Mouse (Mus musculus) embryonic facial prominence, embryonic 12.5 days (tissue): Measurements from ENCODE around the gene Hist1h4b. TPM values are rescaled to one million over a fixed set of nuclear protein-coding genes. Genes with fewer than 3 reads are reported as not detected.

Experiments used
- ATAC-seq: fragments of 200-750 bp; cut with Nextera tagmentation; 2 replicates; pipeline ENCODE4 v1.8.0; 2017; ENCODE audit not compliant: insufficient number of reproducible peaks, insufficient read depth, low FRiP score, low TSS enrichment
- H3K27ac ChIP-seq: fragments of 300-500 bp; sonication (generic); 2 replicates; pipeline ENCODE4 v1.5.1; 2016; ENCODE audit warnings: mild to moderate bottlenecking
- H3K27me3 ChIP-seq: fragments of 300-500 bp; sonication (generic); 2 replicates; pipeline ENCODE4 v1.6.1; 2016; ENCODE audit warnings: mild to moderate bottlenecking, moderate library complexity
- H3K36me3 ChIP-seq: fragments of 300-500 bp; sonication (generic); 2 replicates; pipeline ENCODE4 v1.6.1; 2016; ENCODE audit warnings: mild to moderate bottlenecking
- H3K4me1 ChIP-seq: fragments of 300-500 bp; sonication (generic); 2 replicates; pipeline ENCODE4 v1.6.1; 2016
- H3K4me2 ChIP-seq: fragments of 300-500 bp; sonication (generic); replicated peaks from 2 replicates; pipeline ENCODE4 v1.6.1; 2016; ENCODE audit warnings: mild to moderate bottlenecking, moderate library complexity
- H3K4me3 ChIP-seq: fragments of 300-500 bp; sonication (generic); 2 replicates; pipeline ENCODE4 v1.5.1; 2016; ENCODE audit warnings: mild to moderate bottlenecking
- H3K9ac ChIP-seq: fragments of 300-500 bp; sonication (generic); 2 replicates; pipeline ENCODE4 v1.6.1; 2016; ENCODE audit warnings: mild to moderate bottlenecking, moderate library complexity
- H3K9me3 ChIP-seq: fragments of 300-500 bp; sonication (generic); 2 replicates; pipeline ENCODE4 v1.6.1; 2016; ENCODE audit warnings: mild to moderate bottlenecking, moderate library complexity
- WGBS: fragments of 180-500 bp; shearing (Covaris S2); methylation state at CpG from one replicate; pipeline ENCODE4 v1.1.7; 2016; 5-methylcytosine and 5-hydroxymethylcytosine counted together
- polyA plus RNA-seq: library from polyadenylated mRNA; unstranded; fragments of >200 nt; fragmentation: Nextera tagmentation; extraction: Ambion mirVana; gene quantifications from 2 replicates; pipeline ENCODE4 v1.2.1, GENCODE M21; 2016

The Hist1h4b gene
- polyA plus RNA-seq, 1 experiment from 2014 or later, result 11.5 TPM

- WGBS, result 93% methylated on average over 9 of the region's 9 CpGs
- H3K4me2 ChIP-seq, result no peak overlapping the region
- no peaks in the 10 kb centered on the region for H3K27me3 ChIP-seq
- H3K27ac ChIP-seq, result no peak overlapping the region
- H3K36me3 ChIP-seq, result no peaks in the 10 kb centered on the region
- no peaks in the 10 kb centered on the region for H3K9me3 ChIP-seq
- no peak overlapping the region for H3K9ac ChIP-seq
- no peaks in the 10 kb centered on the region for H3K4me1 ChIP-seq
- no peak for ATAC-seq
- no peak overlapping the region for H3K4me3 ChIP-seq
Observed at GRCm38 (mm10) chr13:23729192-23729525, 27.7 kb upstream of the Hist1h4b start.

GRCm38 (mm10) chr13:23729706-23730105 lies 27.1 kb upstream of the Hist1h4b start:
- no peak overlapping the region for H3K9ac ChIP-seq
- no peak overlapping the region for H3K4me2 ChIP-seq
- no peaks in the 10 kb centered on the region for H3K4me1 ChIP-seq
- H3K36me3 ChIP-seq, result no peaks in the 10 kb centered on the region
- H3K4me3 ChIP-seq, result no peak overlapping the region
- no peak overlapping the region for H3K27ac ChIP-seq
- 87% methylated on average over 5 of the region's 5 CpGs for WGBS
- H3K9me3 ChIP-seq, result no peaks in the 10 kb centered on the region
- no peak for ATAC-seq
- no peaks in the 10 kb centered on the region for H3K27me3 ChIP-seq

- no peak for ATAC-seq
- H3K9ac ChIP-seq, result no peak overlapping the region
- no peaks in the 10 kb centered on the region for H3K36me3 ChIP-seq
- no peak overlapping the region for H3K27ac ChIP-seq
- no peaks in the 10 kb centered on the region for H3K27me3 ChIP-seq
- 43% methylated on average over 8 of the region's 8 CpGs for WGBS
- no peak overlapping the region for H3K4me2 ChIP-seq
- no peaks in the 10 kb centered on the region for H3K9me3 ChIP-seq
- H3K4me3 ChIP-seq, result no peak overlapping the region
- no peaks in the 10 kb centered on the region for H3K4me1 ChIP-seq
Observed at GRCm38 (mm10) chr13:23730479-23730878, 26.3 kb upstream of the Hist1h4b start.

GRCm38 (mm10) chr13:23732156-23732804 lies 24.5 kb upstream of the Hist1h4b start:
- WGBS, result 24% methylated on average over 8 of the region's 8 CpGs

GRCm38 (mm10) chr13:23737091-23737490 lies 19.7 kb upstream of the Hist1h4b start:
- Histone ChIP-seq H3K9ac (no peak overlapping the region), H3K4me2 (no peak overlapping the region), H3K9me3 (no peaks in the 10 kb centered on the region), H3K27me3 (no peaks in the 10 kb centered on the region), H3K4me1 (peaks cover 8% of the 10 kb centered on the region; the same call in 1 of the 2 replicates), H3K4me3 (no peak overlapping the region), H3K27ac (no peak overlapping the region), H3K36me3 (no peaks in the 10 kb centered on the region)
- no peak for ATAC-seq
- 81% methylated on average over 5 of the region's 5 CpGs for WGBS

More at GRCm38 (mm10) chr13:23732156-23732804, 24.5 kb upstream of the Hist1h4b start:
- Histone ChIP-seq H3K4me3 (no peak overlapping the region), H3K4me1 (no peaks in the 10 kb centered on the region), H3K4me2 (no peak overlapping the region), H3K9ac (no peak overlapping the region), H3K27me3 (no peaks in the 10 kb centered on the region), H3K27ac (no peak overlapping the region), H3K9me3 (no peaks in the 10 kb centered on the region), H3K36me3 (no peaks in the 10 kb centered on the region)
- ATAC-seq, result no peak

- Histone ChIP-seq H3K9ac (peak overlapping the region; percentile 83), H3K4me3 (peak overlapping the region; percentile 62; the same call in 1 of the 2 replicates), H3K36me3 (no peaks in the 10 kb centered on the region), H3K4me2 (peak overlapping the region; percentile 92), H3K4me1 (peaks cover 8% of the 10 kb centered on the region; the same call in 1 of the 2 replicates), H3K9me3 (no peaks in the 10 kb centered on the region), H3K27ac (peak overlapping the region; percentile 99), H3K27me3 (no peaks in the 10 kb centered on the region)
- ATAC-seq, result no peak
- 26% methylated on average over 4 of the region's 4 CpGs for WGBS
Observed at GRCm38 (mm10) chr13:23738041-23738440, 18.8 kb upstream of the Hist1h4b start.

- WGBS, result under 1% methylated on average over 38 of the region's 38 CpGs
- peak; percentile 92 for ATAC-seq
- H3K4me2 ChIP-seq, result peak within 1 kb of the TSS; percentile 92
- H3K9me3 ChIP-seq, result no peaks in the 10 kb centered on the region
- H3K27me3 ChIP-seq, result no peaks in the 10 kb centered on the region
- no peaks in the 10 kb centered on the region for H3K36me3 ChIP-seq
- H3K4me1 ChIP-seq, result peaks cover 8% of the 10 kb centered on the region; the same call in 1 of the 2 replicates
- peak within 1 kb of the TSS; percentile 83 for H3K9ac ChIP-seq
- peak within 1 kb of the TSS; percentile 62 for H3K4me3 ChIP-seq
- peak within 1 kb of the TSS; percentile 99 for H3K27ac ChIP-seq
Observed at GRCm38 (mm10) chr13:23738677-23739068, 18.1 kb upstream of the Hist1h4b start, which contains the start of gene Hist1h1c. TSS of gene Hist1h1c (plus strand) at chr13:23738808.

- Histone ChIP-seq H3K27ac (peak overlapping the region; percentile 99), H3K9ac (peak overlapping the region; percentile 83), H3K4me3 (peak overlapping the region; percentile 62), H3K4me2 (peak overlapping the region; percentile 92), H3K4me1 (peaks cover 9% of the 10 kb centered on the region; the same call in 1 of the 2 replicates), H3K9me3 (no peaks in the 10 kb centered on the region), H3K36me3 (no peaks in the 10 kb centered on the region), H3K27me3 (no peaks in the 10 kb centered on the region)
- WGBS, result under 1% methylated on average over 39 of the region's 39 CpGs
- ATAC-seq, result peak; percentile 90
Observed at GRCm38 (mm10) chr13:23739069-23739921, 17.5 kb upstream of the Hist1h4b start.

GRCm38 (mm10) chr13:23739922-23740252 lies 16.9 kb upstream of the Hist1h4b start:
- peak overlapping the region; percentile 83 for H3K9ac ChIP-seq
- H3K4me3 ChIP-seq, result peak overlapping the region; percentile 62
- peak overlapping the region; percentile 99 for H3K27ac ChIP-seq
- H3K4me2 ChIP-seq, result peak overlapping the region; percentile 92
- WGBS, result 1% methylated on average over 14 of the region's 14 CpGs
- no peak for ATAC-seq
- H3K36me3 ChIP-seq, result no peaks in the 10 kb centered on the region
- H3K4me1 ChIP-seq, result peaks cover 13% of the 10 kb centered on the region; the same call in 1 of the 2 replicates
- H3K9me3 ChIP-seq, result no peaks in the 10 kb centered on the region
- H3K27me3 ChIP-seq, result no peaks in the 10 kb centered on the region

- H3K27ac ChIP-seq, result peak overlapping the region; percentile 99
- no peak for ATAC-seq
- H3K4me3 ChIP-seq, result peak overlapping the region; percentile 62
- peak overlapping the region; percentile 92 for H3K4me2 ChIP-seq
- peak overlapping the region; percentile 83 for H3K9ac ChIP-seq
- no peaks in the 10 kb centered on the region for H3K27me3 ChIP-seq
- no peaks in the 10 kb centered on the region for H3K36me3 ChIP-seq
- 28% methylated on average over 13 of the region's 13 CpGs for WGBS
- no peaks in the 10 kb centered on the region for H3K9me3 ChIP-seq
- H3K4me1 ChIP-seq, result peaks cover 13% of the 10 kb centered on the region; the same call in 1 of the 2 replicates
Observed at GRCm38 (mm10) chr13:23740256-23740840, 16.5 kb upstream of the Hist1h4b start.

- Histone ChIP-seq H3K27ac (peak overlapping the region; percentile 99), H3K9me3 (no peaks in the 10 kb centered on the region), H3K9ac (peak overlapping the region; percentile 83), H3K36me3 (no peaks in the 10 kb centered on the region), H3K27me3 (no peaks in the 10 kb centered on the region), H3K4me3 (peak overlapping the region; percentile 62), H3K4me1 (peaks cover 13% of the 10 kb centered on the region; the same call in 1 of the 2 replicates), H3K4me2 (peak overlapping the region; percentile 92)
- 52% methylated on average over 5 of the region's 5 CpGs for WGBS
- ATAC-seq, result no peak
Observed at GRCm38 (mm10) chr13:23740910-23741309, 15.9 kb upstream of the Hist1h4b start.
